Mouse (Mus musculus) hindbrain, embryonic 13.5 days (tissue): Measurements from ENCODE around the gene Snx21. TPM values are rescaled to one million over a fixed set of nuclear protein-coding genes. Genes with fewer than 3 reads are reported as not detected.

Experiments
- ATAC-seq: fragments of 200-750 bp; cut with Nextera tagmentation; 2 replicates; pipeline ENCODE4 v1.8.0; 2017; ENCODE audit warnings: moderate TSS enrichment; ENCODE audit not compliant: low FRiP score
- H3K27ac ChIP-seq: fragments of 300-500 bp; sonication (generic); 2 replicates; pipeline ENCODE4 v1.5.1; 2015; ENCODE audit warnings: inconsistent platforms, mild to moderate bottlenecking, moderate library complexity
- H3K27me3 ChIP-seq: fragments of 300-500 bp; sonication (generic); 2 replicates; pipeline ENCODE4 v1.6.1; 2015; ENCODE audit warnings: mild to moderate bottlenecking, inconsistent platforms
- H3K36me3 ChIP-seq: fragments of 300-500 bp; sonication (generic); 2 replicates; pipeline ENCODE4 v1.6.1; 2015; ENCODE audit warnings: mild to moderate bottlenecking, inconsistent platforms
- H3K4me1 ChIP-seq: fragments of 300-500 bp; sonication (generic); replicated peaks from 2 replicates; pipeline ENCODE4 v1.6.1; 2015; ENCODE audit warnings: inconsistent platforms
- H3K4me2 ChIP-seq: fragments of 300-500 bp; sonication (generic); 2 replicates; pipeline ENCODE4 v1.6.1; 2015; ENCODE audit warnings: inconsistent platforms, mild to moderate bottlenecking, moderate library complexity
- H3K4me3 ChIP-seq: fragments of 300-500 bp; sonication (generic); 2 replicates; pipeline ENCODE4 v1.5.1; 2015; ENCODE audit warnings: mild to moderate bottlenecking, inconsistent platforms
- H3K9ac ChIP-seq: fragments of 300-500 bp; sonication (generic); 2 replicates; pipeline ENCODE4 v1.6.1; 2015; ENCODE audit warnings: mild to moderate bottlenecking, inconsistent platforms
- H3K9me3 ChIP-seq: fragments of 300-500 bp; sonication (generic); 2 replicates; pipeline ENCODE4 v1.6.1; 2016; ENCODE audit warnings: inconsistent platforms
- WGBS: fragments of 180-500 bp; shearing (Covaris S2); methylation state at CpG from one replicate; pipeline ENCODE4 v1.1.7; 2015; 5-methylcytosine and 5-hydroxymethylcytosine counted together
- polyA plus RNA-seq: library from polyadenylated mRNA; unstranded; fragments of >200 nt; fragmentation: Nextera tagmentation; extraction: Ambion mirVana; gene quantifications from 2 replicates; pipeline ENCODE4 v1.2.1, GENCODE M21; 2015

Snx21 gene
- 21.0 and 22.4 TPM in 2 replicates for polyA plus RNA-seq

GRCm38 (mm10) chr2:164785481-164786387 lies at the start of gene Snx21:
Snx21 (plus strand) TSS chr2:164785823.
- Histone ChIP-seq H3K4me1 (peaks cover 33% of the 10 kb centered on the region), H3K36me3 (peaks cover 6% of the 10 kb centered on the region; the same call in 1 of the 2 replicates), H3K4me2 (peak within 1 kb of the TSS; percentile 91), H3K9ac (peak within 1 kb of the TSS; percentile 82), H3K9me3 (no peaks in the 10 kb centered on the region), H3K27me3 (0 out of 2 replicates have a peak, but pooled peaks cover 6% of the 10 kb centered on the region), H3K27ac (peak within 1 kb of the TSS; percentile 69), H3K4me3 (peak within 1 kb of the TSS; percentile 66)
- WGBS, result under 1% methylated on average over 87 of the region's 89 CpGs
- ATAC-seq, result peak; percentile 86

DNA sequence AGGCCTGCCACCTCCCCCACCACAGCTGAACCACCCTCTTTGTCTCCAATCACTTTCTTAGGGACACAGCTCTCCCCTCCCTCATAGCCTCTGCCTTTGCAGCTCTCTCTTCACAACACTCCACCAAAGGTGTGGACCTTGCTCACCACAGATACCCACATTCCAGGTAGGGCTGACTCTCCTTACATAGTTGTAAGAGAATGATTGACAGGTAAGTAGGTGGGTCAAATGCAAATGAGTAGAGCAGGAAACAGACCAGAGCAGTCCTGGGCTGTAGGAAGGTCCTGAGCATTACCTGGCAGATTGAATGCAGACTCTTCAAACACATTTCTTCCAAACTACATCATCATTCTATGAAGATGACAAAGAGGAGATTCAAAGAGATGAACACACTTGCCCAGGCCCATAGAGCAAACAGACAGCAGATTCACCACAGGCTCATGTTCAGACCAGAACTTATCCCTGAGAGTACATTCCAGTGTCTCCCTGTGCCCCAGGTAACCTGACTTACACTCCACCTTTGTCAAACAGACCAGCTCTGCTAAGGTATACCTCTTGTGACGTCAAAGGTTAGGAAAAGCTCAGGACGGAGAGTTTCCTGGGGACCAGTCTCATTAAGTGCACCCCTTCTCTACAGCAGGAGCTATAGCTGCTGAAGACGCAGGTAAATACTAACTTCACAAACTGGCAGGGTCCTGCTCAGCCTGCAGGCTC lies 48.1 kb upstream of the Snx21 start:
- no peak for ATAC-seq
- H3K4me3 ChIP-seq, result no peak overlapping the region
- no peak overlapping the region for H3K27ac ChIP-seq
- no peak overlapping the region for H3K4me2 ChIP-seq
- 0 out of 2 replicates have a peak, but pooled peaks cover 5% of the 10 kb centered on the region for H3K27me3 ChIP-seq
- WGBS, result 80% methylated on average over 3 of the region's 3 CpGs
- no peaks in the 10 kb centered on the region for H3K36me3 ChIP-seq
- H3K4me1 ChIP-seq, result no peaks in the 10 kb centered on the region
- H3K9me3 ChIP-seq, result no peaks in the 10 kb centered on the region
- no peak overlapping the region for H3K9ac ChIP-seq

DNA sequence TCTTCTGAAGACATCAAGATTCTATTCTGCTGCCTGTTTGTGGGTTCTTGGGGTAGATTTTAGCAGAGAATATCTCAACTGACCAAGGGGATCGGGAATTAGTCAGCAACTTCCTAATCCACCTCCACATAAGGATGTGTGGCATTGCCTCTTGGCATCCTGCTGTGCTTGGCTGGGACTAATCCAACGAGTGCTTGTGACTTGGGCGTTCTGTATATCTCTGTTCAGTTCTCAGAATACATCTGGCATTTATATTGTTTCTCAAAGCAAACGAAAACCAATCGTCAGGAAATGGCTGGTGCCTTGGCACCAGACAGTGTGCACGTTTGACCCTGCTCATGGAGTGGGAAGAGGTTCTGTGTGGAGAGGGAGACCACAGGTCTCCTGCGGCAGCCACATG lies 45.7 kb upstream of the Snx21 start:
- no peak for ATAC-seq
- Histone ChIP-seq H3K27ac (no peak overlapping the region), H3K4me2 (no peak overlapping the region), H3K9me3 (no peaks in the 10 kb centered on the region), H3K4me3 (no peak overlapping the region), H3K27me3 (0 out of 2 replicates have a peak, but pooled peaks cover 9% of the 10 kb centered on the region), H3K36me3 (no peaks in the 10 kb centered on the region), H3K4me1 (peaks cover under 1% of the 10 kb centered on the region), H3K9ac (no peak overlapping the region)
- 82% methylated on average over 7 of the region's 7 CpGs for WGBS

- H3K4me1 ChIP-seq, result peaks cover 36% of the 10 kb centered on the region
- H3K27ac ChIP-seq, result no peak overlapping the region
- H3K36me3 ChIP-seq, result peaks cover 24% of the 10 kb centered on the region
- peak overlapping the region; percentile 96 for H3K4me2 ChIP-seq
- peak overlapping the region; percentile 93 for H3K4me3 ChIP-seq
- 70% methylated on average over 13 of the region's 13 CpGs for WGBS
- peak overlapping the region; percentile 95 for H3K9ac ChIP-seq
- H3K9me3 ChIP-seq, result no peaks in the 10 kb centered on the region
- ATAC-seq, result no peak
- 0 out of 2 replicates have a peak, but pooled peaks cover 4% of the 10 kb centered on the region for H3K27me3 ChIP-seq
Measured at GRCm38 (mm10) chr2:164744987-164745386, 40.6 kb upstream of the Snx21 start.

DNA sequence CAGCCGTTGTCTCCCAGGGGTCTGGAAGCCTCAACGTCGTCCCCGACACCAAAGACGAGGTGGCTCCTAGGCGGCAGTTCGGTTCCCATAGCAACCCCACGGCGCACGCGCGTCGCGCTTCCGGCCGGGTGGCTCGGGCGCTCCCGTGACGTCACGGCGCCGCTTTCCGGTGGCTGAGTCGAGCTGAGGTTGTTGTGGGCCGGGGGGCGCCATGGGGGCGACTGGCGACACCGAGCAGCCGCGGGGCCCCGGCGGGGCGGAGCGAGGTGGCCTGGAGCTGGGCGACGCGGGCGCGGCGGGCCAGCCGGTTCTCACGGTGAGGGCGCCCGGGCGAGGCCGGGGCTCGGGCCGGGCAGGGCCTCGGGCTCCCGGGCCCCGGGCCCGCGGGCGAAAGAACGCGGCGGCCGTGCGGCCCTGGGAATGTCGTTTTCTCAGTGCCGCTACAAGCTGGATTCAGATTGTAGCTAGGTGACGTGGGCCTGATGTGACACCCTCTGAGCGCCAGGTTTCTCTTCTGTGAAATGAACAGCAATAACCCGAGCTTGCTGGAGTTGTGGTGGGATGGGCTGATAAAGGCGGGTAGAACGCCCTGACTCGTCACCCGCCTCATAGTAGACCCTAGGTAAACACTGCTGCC lies 39.7 kb upstream of the Snx21 start, which contains the start of the genes Wfdc3 and Dnttip1:
Gene Wfdc3 (minus strand): TSS at position 89 of the 637 bp plus-strand sequence.
Gene Dnttip1 (plus strand): TSS at position 141 of the 637 bp plus-strand sequence.
- under 1% methylated on average over 57 of the region's 70 CpGs for WGBS
- ATAC-seq, result peak; percentile 94
- peak within 1 kb of the TSS; percentile 96 for H3K4me2 ChIP-seq
- H3K4me1 ChIP-seq, result peaks cover 36% of the 10 kb centered on the region
- peak within 1 kb of the TSS; percentile 95 for H3K9ac ChIP-seq
- 0 out of 2 replicates have a peak, but pooled peaks cover 4% of the 10 kb centered on the region for H3K27me3 ChIP-seq
- H3K27ac ChIP-seq, result peak within 1 kb of the TSS; percentile 78
- peaks cover 33% of the 10 kb centered on the region for H3K36me3 ChIP-seq
- no peaks in the 10 kb centered on the region for H3K9me3 ChIP-seq
- H3K4me3 ChIP-seq, result peak within 1 kb of the TSS; percentile 93

DNA sequence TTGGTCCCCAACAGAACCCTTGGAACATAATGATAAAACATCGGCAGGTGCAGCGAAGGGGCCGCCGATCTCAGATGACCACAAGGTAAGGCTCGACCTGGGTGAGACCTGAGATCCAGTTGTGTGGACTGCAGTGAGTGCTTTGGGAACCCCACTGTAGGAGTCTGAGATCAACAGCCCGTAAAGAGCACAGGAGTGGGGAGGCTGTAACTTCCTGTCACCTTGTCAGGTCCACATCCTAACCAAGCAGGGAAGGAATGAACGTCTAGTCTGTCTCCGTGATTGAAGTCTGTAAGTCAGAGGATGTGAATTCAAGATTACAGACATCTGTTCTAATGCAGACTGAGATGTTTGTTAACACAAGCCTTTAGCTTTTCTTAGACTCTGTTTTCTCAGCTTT lies 38.9 kb upstream of the Snx21 start:
- Histone ChIP-seq H3K9ac (peak overlapping the region; percentile 95), H3K4me2 (peak overlapping the region; percentile 96), H3K9me3 (no peaks in the 10 kb centered on the region), H3K27ac (peak overlapping the region; percentile 78; the same call in 1 of the 2 replicates), H3K4me3 (peak overlapping the region; percentile 93), H3K4me1 (peaks cover 36% of the 10 kb centered on the region), H3K36me3 (peaks cover 41% of the 10 kb centered on the region), H3K27me3 (0 out of 2 replicates have a peak, but pooled peaks cover 4% of the 10 kb centered on the region)
- ATAC-seq, result no peak
- WGBS, result 58% methylated on average over 8 of the region's 8 CpGs

GRCm38 (mm10) chr2:164748191-164748590 lies 37.4 kb upstream of the Snx21 start:
- H3K9ac ChIP-seq, result no peak overlapping the region
- 79% methylated on average over 4 of the region's 4 CpGs for WGBS
- H3K9me3 ChIP-seq, result no peaks in the 10 kb centered on the region
- no peak overlapping the region for H3K27ac ChIP-seq
- H3K4me2 ChIP-seq, result no peak overlapping the region
- H3K4me1 ChIP-seq, result peaks cover 36% of the 10 kb centered on the region
- no peak for ATAC-seq
- H3K36me3 ChIP-seq, result peaks cover 55% of the 10 kb centered on the region
- no peak overlapping the region for H3K4me3 ChIP-seq
- H3K27me3 ChIP-seq, result 0 out of 2 replicates have a peak, but pooled peaks cover 3% of the 10 kb centered on the region

DNA sequence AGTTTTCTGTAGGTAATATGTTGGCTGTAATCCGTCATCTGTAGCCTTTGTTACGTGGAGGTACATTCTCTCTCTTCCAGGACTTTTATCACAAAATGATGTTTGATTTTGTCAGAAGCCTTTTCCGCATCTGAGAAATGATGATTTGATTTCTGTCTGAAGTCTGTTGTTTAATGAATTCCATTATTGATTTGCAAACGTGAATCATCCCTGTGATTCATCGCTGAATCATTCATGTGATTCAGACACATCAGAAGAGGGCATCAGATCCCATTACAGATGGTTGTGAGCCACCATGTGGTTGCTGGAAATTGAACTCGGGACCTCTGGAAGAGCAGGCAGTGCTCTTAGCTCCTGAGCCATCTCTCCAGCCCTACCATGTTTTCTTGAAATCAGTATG lies 36.6 kb upstream of the Snx21 start:
- Histone ChIP-seq H3K4me1 (peaks cover 36% of the 10 kb centered on the region), H3K27me3 (no peaks in the 10 kb centered on the region), H3K4me2 (no peak overlapping the region), H3K27ac (no peak overlapping the region), H3K9ac (no peak overlapping the region), H3K9me3 (no peaks in the 10 kb centered on the region), H3K4me3 (no peak overlapping the region), H3K36me3 (peaks cover 62% of the 10 kb centered on the region)
- WGBS, result 88% methylated on average over 6 of the region's 6 CpGs
- no peak for ATAC-seq

DNA sequence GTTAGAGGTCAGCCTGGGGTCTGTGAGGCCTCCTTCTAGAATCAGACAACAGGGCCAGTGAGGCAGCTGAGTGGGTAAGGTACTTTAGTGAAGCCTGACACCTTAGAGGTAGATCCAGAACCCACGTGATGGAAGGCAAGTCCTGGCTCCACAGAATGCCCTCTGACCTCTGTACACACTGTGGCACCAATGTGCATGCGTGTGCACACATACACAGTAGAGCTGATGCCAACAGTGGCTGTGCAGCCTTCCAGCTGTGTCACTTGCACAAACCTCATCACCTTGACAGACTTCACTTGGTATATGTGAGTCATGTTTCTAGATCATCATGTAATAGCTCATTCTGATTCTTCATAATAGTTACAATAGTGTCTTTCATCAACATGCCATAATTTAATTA lies 33.2 kb upstream of the Snx21 start:
- 93% methylated on average over 2 of the region's 2 CpGs for WGBS
- Histone ChIP-seq H3K27ac (no peak overlapping the region), H3K4me2 (no peak overlapping the region), H3K36me3 (peaks cover 94% of the 10 kb centered on the region), H3K27me3 (no peaks in the 10 kb centered on the region), H3K9me3 (no peaks in the 10 kb centered on the region), H3K4me3 (no peak overlapping the region), H3K9ac (no peak overlapping the region), H3K4me1 (peaks cover 16% of the 10 kb centered on the region)
- ATAC-seq, result no peak

GRCm38 (mm10) chr2:164754105-164754504 lies 31.5 kb upstream of the Snx21 start:
- Histone ChIP-seq H3K27ac (no peak overlapping the region), H3K4me2 (no peak overlapping the region), H3K9ac (no peak overlapping the region), H3K9me3 (no peaks in the 10 kb centered on the region), H3K36me3 (peaks cover 96% of the 10 kb centered on the region), H3K27me3 (no peaks in the 10 kb centered on the region), H3K4me1 (peaks cover under 1% of the 10 kb centered on the region; the same call in 1 of the 2 replicates), H3K4me3 (no peak overlapping the region)
- ATAC-seq, result no peak
- 89% methylated on average over 11 of the region's 11 CpGs for WGBS

GRCm38 (mm10) chr2:164754800-164755199 lies 30.8 kb upstream of the Snx21 start:
- Histone ChIP-seq H3K27me3 (no peaks in the 10 kb centered on the region), H3K9ac (no peak overlapping the region), H3K4me2 (no peak overlapping the region), H3K27ac (no peak overlapping the region), H3K36me3 (peaks cover 99% of the 10 kb centered on the region), H3K9me3 (no peaks in the 10 kb centered on the region), H3K4me1 (no peaks in the 10 kb centered on the region), H3K4me3 (no peak overlapping the region)
- ATAC-seq, result no peak
- WGBS, result 85% methylated on average over 2 of the region's 2 CpGs
